Mouse (Mus musculus): ENCODE data around the gene Akap8. TPM values are rescaled to one million over a fixed set of nuclear protein-coding genes. Genes with fewer than 3 reads are reported as not detected.

The Akap8 gene
- total RNA-seq, 2 experiments from 2014 or later: 83.8 to 86.1 TPM

DNA sequence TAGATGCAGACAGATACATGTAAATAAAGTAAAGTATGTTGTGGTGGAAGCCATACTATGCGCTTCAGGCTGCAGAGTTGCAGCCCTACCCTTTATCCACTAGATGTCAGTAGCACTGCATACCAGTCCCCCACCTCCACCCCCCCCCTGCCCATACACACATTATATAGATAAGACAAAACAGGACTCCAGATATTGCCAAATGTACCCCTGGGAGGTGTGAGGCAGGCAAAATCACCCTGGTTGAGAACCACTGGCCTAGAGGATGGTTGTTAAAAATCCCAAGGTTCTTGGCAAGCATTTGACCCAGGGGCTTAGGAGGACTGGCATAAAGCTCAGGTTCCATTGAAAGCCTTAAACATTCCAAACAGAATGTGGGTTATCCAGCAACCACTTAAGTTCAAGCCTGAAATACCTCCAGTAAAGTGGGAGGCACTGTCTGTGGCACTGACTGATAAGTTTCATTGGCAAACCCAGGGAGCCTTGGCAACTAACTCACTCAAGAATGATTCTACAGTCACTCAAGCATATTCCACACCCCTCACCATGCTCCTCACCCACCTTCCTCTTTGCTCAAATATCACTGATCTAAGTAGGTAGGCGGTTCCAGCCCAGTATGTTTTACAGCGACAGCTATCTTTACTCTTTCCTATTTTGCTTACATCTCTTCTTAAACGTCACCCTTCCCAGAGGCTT, 28.1 kb upstream of the Akap8 start:
- peak; percentile 29 to 49 for DNase-seq (ENCODE audit: low spot score in 2 of 2)

DNA sequence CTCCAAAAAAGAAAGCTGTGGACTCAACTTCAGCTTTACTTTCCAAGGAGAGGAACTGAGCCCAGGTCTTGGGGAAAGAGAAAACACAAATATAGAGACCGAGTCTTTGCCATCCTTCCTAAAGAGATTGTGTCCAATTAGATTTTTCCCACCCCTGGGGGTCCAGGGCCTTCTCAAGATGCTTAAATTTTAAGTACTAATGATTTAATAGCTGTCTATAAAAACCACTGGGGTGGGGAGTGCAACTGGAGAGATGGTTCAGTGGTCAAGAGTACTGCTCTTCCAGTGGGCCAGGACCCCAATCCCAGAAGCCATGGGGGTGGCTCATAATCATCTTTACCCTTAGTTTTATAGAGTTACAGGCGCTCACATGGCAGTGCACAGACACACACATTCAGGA, 27.4 kb upstream of the Akap8 start:
- DNase-seq (ENCODE audit: low spot score in 2 of 2): no peak

DNA sequence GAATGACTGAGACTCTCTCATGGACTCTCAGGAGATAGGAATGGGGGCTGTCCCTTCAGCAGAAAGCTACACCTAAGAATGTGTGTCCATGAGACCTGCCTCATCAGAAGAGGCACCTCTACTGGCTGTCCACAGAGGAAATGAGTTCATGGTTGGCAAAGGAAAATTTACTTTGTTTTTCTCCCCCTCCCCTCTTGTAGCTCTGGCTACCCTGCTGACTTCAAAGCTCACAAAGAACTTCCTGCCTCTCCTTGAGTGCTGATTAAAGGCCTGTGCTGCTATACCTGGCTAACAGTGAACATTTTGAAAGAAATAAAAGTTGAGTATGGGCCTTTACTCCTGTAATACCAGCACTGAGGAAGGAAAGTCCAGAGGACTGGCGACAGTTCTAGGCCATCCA, 20.1 kb upstream of the Akap8 start:
- DNase-seq (ENCODE audit: low spot score in 2 of 2): no peak

DNA sequence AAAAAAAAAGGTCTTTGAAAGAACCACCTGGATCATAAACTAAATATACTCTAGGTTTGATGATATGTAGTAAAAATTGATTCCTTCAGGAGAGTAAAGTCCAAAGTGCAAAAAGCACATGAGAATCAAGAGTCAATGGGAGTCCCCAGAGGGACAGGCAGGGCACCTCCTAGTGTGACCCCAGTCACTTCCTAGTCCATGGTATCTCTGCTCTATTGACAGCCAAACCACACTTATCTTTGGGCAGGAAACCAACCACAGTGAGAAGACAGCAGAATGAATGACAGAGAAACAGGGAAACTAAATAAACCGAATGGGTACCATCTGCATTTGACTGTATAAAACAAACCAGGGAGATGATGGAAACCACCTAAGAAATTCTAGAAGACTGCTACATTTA, 19.1 kb upstream of the Akap8 start:
- DNase-seq (ENCODE audit: low spot score in 2 of 2): no peak

DNA sequence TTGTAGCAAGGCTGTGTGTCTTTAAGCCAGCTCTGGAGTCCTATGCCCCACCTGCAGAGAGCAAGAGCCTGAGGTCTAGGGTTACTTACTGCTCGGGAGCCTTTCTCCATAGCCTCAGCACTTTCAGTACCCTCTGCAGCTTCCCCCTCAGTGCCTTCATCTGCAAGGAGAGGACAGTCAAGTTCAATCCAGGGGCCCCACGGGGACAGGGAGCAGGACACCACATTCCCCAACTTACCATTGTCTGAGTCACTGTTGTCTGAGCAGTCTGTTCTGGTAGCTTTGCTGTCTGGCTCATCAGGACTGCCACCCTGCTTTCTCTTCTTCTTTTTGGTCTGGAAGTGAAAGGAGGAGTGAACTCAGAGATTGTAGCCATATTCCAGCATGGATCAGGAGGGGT, 14.8 kb upstream of the Akap8 start:
- DNase-seq (ENCODE audit: low spot score in 2 of 2): no peak

DNA sequence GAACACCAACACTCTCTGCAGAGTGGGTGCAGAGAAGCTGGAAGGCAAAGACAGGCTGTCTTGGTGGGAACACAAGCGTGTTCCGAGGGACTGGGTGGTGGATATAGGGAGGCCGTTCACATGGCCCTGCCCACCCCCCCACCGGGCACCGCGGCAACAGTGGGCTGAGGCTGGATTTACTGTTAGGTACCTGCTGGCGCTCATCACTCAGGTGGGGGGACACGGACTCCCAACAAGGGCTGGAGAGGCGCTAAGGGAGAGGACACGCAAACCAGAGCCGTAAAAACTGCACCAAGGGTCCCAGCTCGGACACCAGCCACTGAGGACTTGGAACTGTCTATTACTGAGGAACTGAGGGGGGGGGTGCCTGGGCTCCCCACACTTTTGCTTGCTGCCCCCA, 13.9 kb upstream of the Akap8 start:
- no peak for DNase-seq (ENCODE audit: low spot score in 2 of 2)

DNA sequence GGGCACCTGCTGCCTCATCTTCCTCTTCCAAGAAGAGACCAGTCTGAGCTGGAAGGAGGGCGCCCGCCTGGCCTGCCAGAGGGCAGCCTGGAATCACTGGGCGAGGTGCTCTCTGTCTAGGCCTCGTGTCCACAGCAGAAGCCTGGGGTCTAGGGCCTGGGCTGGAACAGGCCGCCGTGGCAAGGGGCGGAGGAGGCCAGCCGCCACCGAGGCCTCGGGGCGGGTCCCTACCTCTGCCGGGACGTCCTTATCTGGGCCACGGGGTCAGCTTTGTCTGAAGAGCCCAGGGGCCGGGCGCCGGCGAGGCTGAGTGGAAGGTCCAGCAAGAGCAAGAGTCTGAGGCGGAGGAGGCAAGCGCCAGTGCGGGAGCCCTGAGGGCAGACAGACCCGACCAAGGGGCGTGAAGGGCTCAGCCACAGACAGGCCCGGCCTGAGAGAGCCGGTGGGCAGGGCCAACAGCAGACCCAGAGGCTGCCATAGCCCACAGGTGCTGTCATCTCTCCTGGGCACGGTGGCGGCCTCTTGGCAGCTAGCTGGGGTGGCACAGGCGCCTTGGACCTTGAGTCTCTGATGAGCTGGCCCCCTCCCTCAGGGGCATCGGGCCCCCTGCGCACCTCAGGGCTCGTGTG, 12.8 kb upstream of the Akap8 start:
- DNase-seq (ENCODE audit: low spot score in 2 of 2): no peak

DNA sequence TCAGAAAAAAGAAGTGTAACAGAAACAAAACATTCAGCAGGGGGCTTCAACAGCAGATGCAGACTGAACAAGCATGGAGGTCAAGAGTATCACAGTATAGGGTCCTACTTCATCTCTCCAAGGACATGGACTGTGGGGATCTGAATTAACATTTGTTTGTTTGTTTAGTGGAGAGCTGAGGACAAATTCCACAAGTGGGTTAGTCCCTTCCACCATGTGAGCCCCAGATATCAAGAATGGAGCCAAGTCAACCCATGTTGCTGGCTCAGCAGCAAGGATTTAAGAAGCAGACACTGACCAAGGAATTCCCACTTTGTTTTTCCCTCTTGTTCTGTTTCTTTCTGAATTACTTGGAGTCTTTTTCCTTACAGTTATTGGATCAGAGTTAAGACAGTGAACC, 6.5 kb upstream of the Akap8 start:
- no peak for DNase-seq (ENCODE audit: low spot score in 2 of 2)

DNA sequence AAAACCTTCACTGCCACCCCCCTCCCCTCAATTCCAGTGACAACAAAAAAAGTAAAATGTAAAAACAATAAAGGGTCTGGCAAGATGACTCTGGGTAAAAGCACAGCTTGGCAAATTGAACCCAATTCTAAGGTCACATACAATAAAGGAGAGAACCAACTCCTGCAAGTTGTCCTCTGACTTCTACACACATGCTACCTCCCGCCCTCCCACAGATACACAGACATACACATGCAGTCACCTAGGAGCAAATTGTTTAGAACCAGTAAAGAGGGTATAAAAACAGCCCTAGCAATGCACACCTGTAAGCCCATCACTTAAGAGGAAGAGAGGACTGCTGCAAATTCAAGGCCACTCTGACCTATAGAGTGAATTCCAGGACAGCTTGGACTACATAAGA, 1.8 kb upstream of the Akap8 start:
- DNase-seq (ENCODE audit: low spot score in 2 of 2): no peak

DNA sequence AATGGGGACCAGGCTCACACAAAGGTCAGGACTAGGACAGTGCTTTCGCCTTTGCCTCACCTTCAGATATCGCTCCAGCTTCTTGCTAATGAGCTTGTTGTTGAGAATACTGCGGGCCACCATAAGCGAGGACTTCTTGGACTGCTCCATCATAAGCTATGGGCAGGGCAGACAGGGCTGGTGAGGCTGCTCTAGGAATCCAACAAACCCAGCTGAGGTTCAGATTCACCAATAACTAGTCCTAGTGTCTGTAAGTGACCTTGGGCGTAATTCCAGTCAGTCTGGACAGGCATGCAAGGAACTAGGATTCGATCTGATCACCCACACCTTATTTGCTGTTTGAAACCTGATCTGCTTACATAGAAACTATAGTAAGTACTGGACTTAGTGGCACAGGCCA, 798 bp upstream of the Akap8 start:
- DNase-seq (ENCODE audit: low spot score in 2 of 2): peak in 1 of 2 experiments; percentile 28

DNA sequence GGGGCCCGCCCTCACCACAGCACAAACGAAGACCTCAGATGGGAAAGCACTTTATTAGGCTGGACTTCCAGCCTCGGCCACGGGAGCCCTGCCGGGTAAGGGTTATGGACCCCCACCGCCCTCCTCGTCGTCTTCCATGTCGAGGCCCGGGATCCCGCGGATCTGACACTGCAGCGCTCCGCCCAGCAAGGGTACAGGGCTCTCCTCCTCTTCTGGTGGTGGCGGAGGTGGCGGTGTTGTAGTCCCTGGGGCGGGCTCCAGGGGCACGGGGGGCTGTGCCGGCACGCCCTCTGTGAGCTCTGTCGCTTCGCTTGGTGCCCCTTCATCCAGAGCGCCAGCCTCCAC, 324 bp upstream of the Akap8 start:
- DNase-seq (ENCODE audit: low spot score in 2 of 2): no peak

DNA sequence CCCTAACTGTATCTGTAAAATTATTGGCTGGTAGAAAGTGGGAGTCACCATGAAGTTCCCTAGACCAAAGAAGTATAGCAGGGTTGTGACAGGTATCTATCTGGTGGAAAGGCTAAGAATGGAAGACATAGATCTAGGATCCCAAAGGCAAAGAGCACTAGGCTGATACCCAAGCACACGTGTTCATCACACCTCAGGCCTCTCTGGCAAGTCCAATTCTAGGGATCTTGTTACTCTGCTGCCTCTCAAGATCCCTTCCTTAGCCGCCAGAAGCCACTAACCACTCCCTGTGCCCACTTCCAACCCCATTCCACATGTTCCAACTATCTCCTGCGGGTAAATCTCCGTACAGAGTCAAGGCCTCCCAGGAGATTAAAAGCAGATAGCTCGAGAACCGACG, 1.1 kb downstream of the Akap8 start:
- no peak for DNase-seq (ENCODE audit: low spot score in 2 of 2)

DNA sequence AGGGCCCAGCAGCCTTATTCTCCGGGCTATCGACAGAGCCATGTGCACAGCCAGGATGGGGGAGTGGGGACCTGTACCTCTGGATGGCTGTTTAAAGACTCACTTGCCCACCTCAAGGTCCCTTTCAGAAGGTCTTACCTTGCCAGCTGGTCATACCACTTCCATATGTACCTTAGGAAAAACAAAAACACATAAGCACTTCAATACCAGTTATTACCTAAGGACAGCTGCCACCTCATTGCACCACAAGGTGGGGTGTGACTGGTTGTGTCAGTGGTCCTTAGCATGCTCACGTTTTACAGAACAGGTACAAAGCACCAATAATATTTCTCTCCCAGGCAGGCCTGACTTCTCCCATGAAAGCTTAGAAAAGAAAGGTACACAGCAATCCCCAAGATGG, 3.3 kb downstream of the Akap8 start:
- DNase-seq (ENCODE audit: low spot score in 2 of 2): no peak

DNA sequence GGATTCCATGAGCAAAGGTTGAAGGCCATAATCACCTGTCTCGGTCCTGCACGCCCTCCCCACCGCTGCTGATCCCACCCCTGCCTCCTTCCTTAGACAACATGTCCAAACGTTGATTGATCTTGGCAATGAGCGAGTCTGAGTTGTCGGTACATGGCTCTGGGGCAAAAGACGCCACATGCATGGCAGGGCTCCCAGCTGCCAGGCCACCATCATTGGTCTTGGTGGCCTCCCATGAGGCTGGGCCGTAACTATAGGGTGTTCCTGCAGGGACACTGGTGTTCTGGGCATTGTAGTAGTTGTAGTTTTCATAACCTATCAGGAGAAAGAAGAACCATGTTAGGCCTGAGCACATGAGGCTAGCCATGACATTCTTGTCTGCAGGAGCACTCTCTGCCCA, 4.0 kb downstream of the Akap8 start:
- no peak for DNase-seq (ENCODE audit: low spot score in 2 of 2)

DNA sequence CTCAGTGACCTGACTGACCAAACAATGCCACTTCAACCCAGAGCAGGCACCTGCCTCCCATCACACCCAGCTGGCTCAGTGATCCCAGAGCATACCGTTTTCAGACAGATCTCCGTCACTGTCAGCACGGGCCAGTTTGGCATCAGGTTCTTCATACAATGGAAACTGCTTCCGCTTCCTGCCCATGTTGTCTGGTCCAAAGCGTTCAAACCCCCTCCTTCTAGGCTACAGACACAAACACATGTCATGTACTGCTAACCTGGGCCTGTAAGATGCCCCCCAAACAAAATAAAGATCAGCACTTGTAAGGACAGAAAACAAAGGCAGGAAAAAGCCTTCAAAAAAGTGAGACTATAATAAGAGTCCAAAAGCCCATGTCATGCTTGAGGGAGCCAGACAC, 5.5 kb downstream of the Akap8 start:
- DNase-seq (ENCODE audit: low spot score in 2 of 2): no peak

DNA sequence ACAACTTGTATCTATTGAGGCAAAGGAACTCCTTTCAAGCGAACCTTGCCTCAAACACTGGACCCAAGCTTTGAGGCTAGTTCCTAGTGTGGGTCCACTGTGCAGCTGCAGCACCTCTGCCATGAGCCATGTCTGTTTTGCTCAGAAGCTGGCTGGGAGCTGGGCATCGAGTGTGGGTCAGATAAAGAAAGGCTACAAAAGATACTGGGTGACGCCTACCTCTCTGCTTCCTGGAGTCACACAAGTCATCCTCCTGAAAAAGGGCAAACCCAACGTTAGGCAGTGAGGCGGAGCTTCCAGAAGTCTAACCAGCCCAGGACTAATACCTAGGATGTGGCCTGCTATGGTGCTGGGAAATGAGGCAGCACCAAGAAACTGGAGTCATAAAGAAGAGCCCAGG, 7.1 kb downstream of the Akap8 start:
- DNase-seq (ENCODE audit: low spot score in 2 of 2): no peak

DNA sequence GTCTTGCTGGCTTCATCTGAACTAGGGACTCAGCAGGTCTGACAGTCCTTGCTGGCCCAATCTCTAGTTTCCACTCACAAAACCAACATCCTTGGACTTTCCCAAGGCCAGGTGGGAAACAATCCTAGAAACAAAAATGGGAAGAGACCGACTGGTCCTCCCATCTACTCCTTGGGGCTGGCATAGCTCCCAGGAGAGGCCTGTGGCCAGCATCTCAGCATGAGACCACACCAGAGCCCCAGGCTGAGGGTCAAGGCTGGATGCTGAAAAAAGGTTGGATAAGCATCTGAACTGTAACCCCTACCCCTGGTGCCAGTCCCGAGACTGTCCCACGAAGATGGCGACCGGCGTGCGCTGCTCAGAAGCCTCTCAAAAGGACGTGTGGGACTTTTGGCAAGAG, 8.2 kb downstream of the Akap8 start:
- no peak for DNase-seq (ENCODE audit: low spot score in 2 of 2)

DNA sequence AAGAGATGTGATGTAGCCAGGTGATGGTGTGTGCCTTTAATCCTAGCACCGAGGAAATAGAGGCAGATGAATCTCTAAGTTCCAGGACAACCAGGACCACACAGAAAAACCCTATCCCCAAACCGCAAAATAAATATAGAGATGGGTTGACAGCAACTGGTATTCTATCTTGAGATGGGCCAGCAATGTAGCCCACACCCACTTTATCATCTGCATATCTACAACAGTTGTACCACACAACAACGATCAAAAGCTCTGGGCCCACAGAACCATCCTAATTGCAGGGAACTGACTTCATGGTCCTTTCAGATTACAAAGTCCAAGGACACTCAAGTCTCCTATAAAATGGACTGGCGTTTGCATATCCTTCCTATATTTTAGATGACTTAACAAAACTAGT, 13.1 kb downstream of the Akap8 start:
- DNase-seq (ENCODE audit: low spot score in 2 of 2): no peak

DNA sequence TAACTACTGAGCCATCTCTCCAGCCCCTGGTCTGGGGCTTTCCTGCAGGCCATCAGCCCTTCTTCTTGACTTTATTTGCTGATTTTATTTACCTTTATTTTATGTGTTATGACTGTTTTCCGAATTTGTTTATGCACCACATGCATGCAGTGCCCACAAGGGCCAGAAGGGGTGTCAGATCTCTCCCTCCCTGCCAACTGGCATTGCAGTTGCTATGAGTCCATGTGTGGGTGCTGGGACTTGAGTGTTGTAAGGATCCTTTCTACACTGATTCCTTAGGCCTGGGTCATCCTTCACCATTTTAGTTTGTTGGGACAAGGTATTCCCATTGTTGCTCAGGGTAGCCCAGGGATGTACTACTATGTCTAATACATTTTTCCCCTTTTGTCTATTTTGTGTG, 22.9 kb downstream of the Akap8 start:
- DNase-seq (ENCODE audit: low spot score in 2 of 2): no peak

DNA sequence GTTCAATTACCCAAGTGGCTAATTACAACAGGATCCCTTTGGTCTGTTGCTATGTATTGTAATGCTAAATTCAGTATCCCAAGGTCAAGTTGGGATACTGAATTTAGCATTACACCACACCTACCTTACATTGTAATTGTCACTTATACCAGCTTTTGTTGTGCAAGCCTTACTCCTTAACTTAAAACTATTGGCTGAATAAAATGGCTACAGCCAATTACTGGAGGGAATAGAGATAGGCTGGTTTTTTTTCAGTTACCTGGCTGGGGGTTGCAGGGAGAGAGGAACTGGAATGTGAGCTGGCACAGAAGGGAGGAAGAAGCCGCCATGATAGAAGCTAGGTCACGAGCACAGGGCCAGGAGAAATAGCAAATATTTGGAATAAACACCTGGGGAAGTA, 25.1 kb downstream of the Akap8 start:
- no peak for DNase-seq (ENCODE audit: low spot score in 2 of 2)

DNA sequence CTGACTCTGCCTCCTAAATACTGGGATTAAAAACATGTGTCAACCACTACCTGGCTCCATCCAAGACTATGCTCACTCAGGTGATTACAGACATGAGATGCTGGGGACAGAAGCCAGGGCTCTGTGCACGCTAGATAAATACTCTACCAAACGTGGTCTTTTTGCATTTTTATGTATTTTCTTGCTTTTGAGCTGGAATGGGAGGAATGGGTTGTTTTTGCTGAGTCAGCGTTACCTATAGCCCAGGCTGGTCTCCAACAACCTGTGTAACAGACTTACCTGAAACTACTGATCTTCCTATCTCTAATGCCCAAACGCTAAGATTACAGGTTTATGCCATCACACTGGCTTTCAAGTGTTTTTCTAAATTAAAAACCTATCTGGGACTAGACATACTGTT, 25.9 kb downstream of the Akap8 start:
- DNase-seq (ENCODE audit: low spot score in 2 of 2): no peak

DNA sequence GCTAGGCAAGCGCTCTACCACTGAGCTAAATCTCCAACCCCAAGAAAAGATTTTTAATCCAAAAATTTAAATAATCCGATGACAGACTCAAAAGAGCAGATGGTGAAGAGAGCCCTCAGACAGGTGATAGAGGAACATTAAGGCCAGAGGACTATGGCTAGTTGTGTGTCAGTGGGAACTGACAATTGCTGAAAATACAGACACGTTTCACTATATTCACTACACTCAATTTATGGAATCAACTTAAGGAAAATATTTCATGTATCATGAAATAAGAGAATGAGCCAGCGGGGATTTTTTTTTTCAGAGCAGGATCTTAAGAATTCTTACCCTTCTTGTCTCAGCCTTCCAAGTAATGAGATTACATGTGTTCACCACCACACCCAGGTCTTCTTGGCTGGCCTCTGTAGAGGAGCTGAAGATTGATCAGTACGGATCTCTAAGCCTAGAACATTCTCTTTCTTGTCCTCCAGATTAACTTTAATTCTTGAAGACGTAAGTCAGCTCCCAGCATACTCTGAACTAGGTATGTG, 35.8 kb downstream of the Akap8 start:
- DNase-seq (ENCODE audit: low spot score in 2 of 2): no peak
